Mouse (Mus musculus) midbrain, embryonic 16.5 days (tissue): ENCODE measurements around the gene Prpf4b. TPM values are rescaled to one million over a fixed set of nuclear protein-coding genes. Genes with fewer than 3 reads are reported as not detected.
"Not testable (repeated sequence)": the region's sequence is repeated elsewhere in the genome, so short reads cannot be mapped to it uniquely, and the experiment has no call there.

Experiments
- ATAC-seq: fragments of 200-750 bp; cut with Nextera tagmentation; 2 replicates; pipeline ENCODE4 v1.8.0; 2017; ENCODE audit warnings: moderate TSS enrichment
- H3K27ac ChIP-seq: fragments of 300-500 bp; sonication (generic); 2 replicates; pipeline ENCODE4 v1.5.1; 2014; ENCODE audit warnings: mild to moderate bottlenecking, low read length, mixed read lengths
- H3K27me3 ChIP-seq: fragments of 300-500 bp; sonication (generic); 2 replicates; pipeline ENCODE4 v1.6.1; 2014; ENCODE audit warnings: low read depth, low read length, mixed read lengths; ENCODE audit not compliant: control insufficient read depth, insufficient read depth
- H3K36me3 ChIP-seq: fragments of 300-500 bp; sonication (generic); 2 replicates; pipeline ENCODE4 v1.6.1; 2014; ENCODE audit warnings: mild to moderate bottlenecking, low read length, moderate library complexity, mixed read lengths; ENCODE audit not compliant: control insufficient read depth, insufficient read depth
- H3K4me1 ChIP-seq: fragments of 300-500 bp; sonication (generic); 2 replicates; pipeline ENCODE4 v1.6.1; 2014; ENCODE audit warnings: mild to moderate bottlenecking, low read length, mixed read lengths; ENCODE audit not compliant: control insufficient read depth, insufficient read depth
- H3K4me2 ChIP-seq: fragments of 300-500 bp; sonication (generic); 2 replicates; pipeline ENCODE4 v1.6.1; 2014; ENCODE audit warnings: mild to moderate bottlenecking, low read length, mixed read lengths
- H3K4me3 ChIP-seq: fragments of 300-500 bp; sonication (generic); 2 replicates; pipeline ENCODE4 v1.5.1; 2014; ENCODE audit warnings: low read depth, mild to moderate bottlenecking, low read length, moderate library complexity, mixed read lengths
- H3K9ac ChIP-seq: fragments of 300-500 bp; sonication (generic); 2 replicates; pipeline ENCODE4 v1.6.1; 2014; ENCODE audit warnings: low read depth, low read length, mixed read lengths
- H3K9me3 ChIP-seq: fragments of 300-500 bp; sonication (generic); replicated peaks from 2 replicates; pipeline ENCODE4 v1.6.1; 2014; ENCODE audit warnings: mild to moderate bottlenecking, low read length, mixed read lengths; ENCODE audit not compliant: control insufficient read depth, poor library complexity, severe bottlenecking
- WGBS: fragments of 180-500 bp; shearing (Covaris S2); extraction: QIAGEN DNeasy Blood & Tissue Kit; methylation state at CpG from one replicate; pipeline ENCODE4 v1.1.7; 2014; 5-methylcytosine and 5-hydroxymethylcytosine counted together
- polyA plus RNA-seq: library from polyadenylated mRNA; unstranded; fragments of >200 nt; fragmentation: Nextera tagmentation; extraction: Ambion mirVana; gene quantifications from 2 replicates; pipeline ENCODE4 v1.2.1, GENCODE M21; 2015

Gene Prpf4b
- polyA plus RNA-seq, 1 experiment from 2014 or later: 67.7 TPM

GRCm38 (mm10) chr13:34916520-34917167 is 41.5 kb downstream of the Prpf4b start:
- 41% methylated on average over 36 of the region's 37 CpGs for WGBS
- Histone ChIP-seq H3K4me3 (peak overlapping the region; percentile 24), H3K4me2 (peak overlapping the region; percentile 52), H3K27ac (no peak overlapping the region), H3K9me3 (no peaks in the 10 kb centered on the region), H3K27me3 (no peaks in the 10 kb centered on the region), H3K9ac (no peak overlapping the region), H3K4me1 (no peaks in the 10 kb centered on the region), H3K36me3 (no peaks in the 10 kb centered on the region)
- peak; percentile 54 for ATAC-seq

- H3K9me3 ChIP-seq: no peaks in the 10 kb centered on the region
- no peaks in the 10 kb centered on the region for H3K27me3 ChIP-seq
- ATAC-seq: no peak
- no peaks in the 10 kb centered on the region for H3K4me1 ChIP-seq
- no peak within 1 kb of the TSS for H3K27ac ChIP-seq
- H3K9ac ChIP-seq: no peak within 1 kb of the TSS
- H3K4me2 ChIP-seq: no peak within 1 kb of the TSS
- no peak within 1 kb of the TSS for H3K4me3 ChIP-seq
- no peaks in the 10 kb centered on the region for H3K36me3 ChIP-seq
- 84% methylated on average over 4 of the region's 4 CpGs for WGBS
Measured at GRCm38 (mm10) chr13:34924210-34924609, 49.1 kb downstream of the Prpf4b start, which contains the start of the genes Fam217a and 4933417A18Rik. TSS of gene Fam217a (minus strand) at chr13:34924310. TSS of gene 4933417A18Rik (plus strand) at chr13:34924409.

GRCm38 (mm10) chr13:34934931-34935644 is 60.0 kb downstream of the Prpf4b start:
- no peak overlapping the region for H3K4me2 ChIP-seq
- no peaks in the 10 kb centered on the region for H3K9me3 ChIP-seq
- no peak for ATAC-seq
- no peak overlapping the region for H3K27ac ChIP-seq
- no peaks in the 10 kb centered on the region for H3K4me1 ChIP-seq
- H3K27me3 ChIP-seq: no peaks in the 10 kb centered on the region
- WGBS: 70% methylated on average over 10 of the region's 10 CpGs
- H3K4me3 ChIP-seq: no peak overlapping the region
- H3K9ac ChIP-seq: no peak overlapping the region
- no peaks in the 10 kb centered on the region for H3K36me3 ChIP-seq

GRCm38 (mm10) chr13:34942370-34942769 is 67.3 kb downstream of the Prpf4b start:
- no peak overlapping the region for H3K9ac ChIP-seq
- H3K4me3 ChIP-seq: no peak overlapping the region
- H3K4me2 ChIP-seq: no peak overlapping the region
- H3K9me3 ChIP-seq: no peaks in the 10 kb centered on the region
- H3K36me3 ChIP-seq: no peaks in the 10 kb centered on the region
- no peak for ATAC-seq
- H3K27me3 ChIP-seq: no peaks in the 10 kb centered on the region
- no peak overlapping the region for H3K27ac ChIP-seq
- H3K4me1 ChIP-seq: no peaks in the 10 kb centered on the region

- H3K9ac ChIP-seq, H3K27me3 ChIP-seq, H3K27ac ChIP-seq, H3K4me2 ChIP-seq, H3K4me1 ChIP-seq, H3K4me3 ChIP-seq, H3K9me3 ChIP-seq, H3K36me3 ChIP-seq, ATAC-seq: not testable (repeated sequence)
- 95% methylated on average over 2 of the region's 2 CpGs for WGBS
Measured at GRCm38 (mm10) chr13:34951437-34951836, 76.3 kb downstream of the Prpf4b start.

Other genes with a start within 250 kb of the Prpf4b start
- gene Pxdc1, start 221.8 kb upstream of the Prpf4b start, polyA plus RNA-seq: 9.2 and 11.7 TPM in 2 replicates
- gene Fam50b, start 140.5 kb upstream of the Prpf4b start, polyA plus RNA-seq: 0.25 TPM in 1 of 2 replicates, not detected in the other
- 0.75 and 1.6 TPM in 2 replicates for gene Fam217a, start 49.0 kb downstream of the Prpf4b start, polyA plus RNA-seq
- gene 4933417A18Rik, start 49.1 kb downstream of the Prpf4b start, polyA plus RNA-seq: not detected in 2 replicates
- gene Eci3, start 88.5 kb downstream of the Prpf4b start, polyA plus RNA-seq: 0.37 and 1.0 TPM in 2 replicates
- gene Eci2, start 151.8 kb downstream of the Prpf4b start, polyA plus RNA-seq: 80.1 and 84.6 TPM in 2 replicates